Mouse (Mus musculus) cerebellum, adult 2 months (tissue): Measurements from ENCODE around the gene Slc39a10.
A peak's percentile ranks its signal among the peaks of the same experiment; 100 is the strongest.

Experiments used
- CTCF ChIP-seq: fragments of 200-500 bp; IDR thresholded peaks from 2 replicates; pipeline ENCODE4 v1.5.1; 2011; ENCODE audit warnings: low read depth, mild to moderate bottlenecking, control low read depth, low read length, moderate library complexity, borderline replicate concordance; ENCODE audit not compliant: insufficient read depth
- POLR2A ChIP-seq: fragments of 200-500 bp; IDR thresholded peaks from 2 replicates; pipeline ENCODE4 v1.6.1; 2011; ENCODE audit warnings: low read length, control low read depth, borderline replicate concordance; ENCODE audit not compliant: insufficient read depth

DNA sequence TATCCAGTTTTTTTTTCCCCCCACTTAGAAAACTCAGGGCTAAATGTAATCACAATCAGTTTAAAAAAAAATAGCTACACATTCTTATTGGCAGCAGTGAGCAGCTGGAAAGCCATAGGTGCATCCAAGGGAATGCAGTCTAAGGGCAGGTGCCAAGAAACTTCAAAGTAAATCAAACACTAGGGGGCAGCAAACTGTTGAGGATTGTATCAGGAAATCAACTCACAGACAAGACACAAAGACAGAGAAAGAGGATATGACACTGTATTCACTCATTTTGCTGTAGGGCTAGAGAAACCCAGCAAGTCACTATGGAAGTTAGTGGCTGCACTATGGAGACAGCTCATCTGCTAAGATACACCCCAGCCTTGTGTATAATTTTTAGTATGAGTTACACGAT, 42.9 kb downstream of the Slc39a10 start:
- TF ChIP-seq POLR2A = no peak
- TF ChIP-seq CTCF = peak; percentile 13; the same call in 1 of the 2 replicates
